Mouse (Mus musculus): ENCODE data around the gene Iars.
A peak's percentile ranks its signal among the peaks of the same experiment; 100 is the strongest.

The Iars gene

DNA sequence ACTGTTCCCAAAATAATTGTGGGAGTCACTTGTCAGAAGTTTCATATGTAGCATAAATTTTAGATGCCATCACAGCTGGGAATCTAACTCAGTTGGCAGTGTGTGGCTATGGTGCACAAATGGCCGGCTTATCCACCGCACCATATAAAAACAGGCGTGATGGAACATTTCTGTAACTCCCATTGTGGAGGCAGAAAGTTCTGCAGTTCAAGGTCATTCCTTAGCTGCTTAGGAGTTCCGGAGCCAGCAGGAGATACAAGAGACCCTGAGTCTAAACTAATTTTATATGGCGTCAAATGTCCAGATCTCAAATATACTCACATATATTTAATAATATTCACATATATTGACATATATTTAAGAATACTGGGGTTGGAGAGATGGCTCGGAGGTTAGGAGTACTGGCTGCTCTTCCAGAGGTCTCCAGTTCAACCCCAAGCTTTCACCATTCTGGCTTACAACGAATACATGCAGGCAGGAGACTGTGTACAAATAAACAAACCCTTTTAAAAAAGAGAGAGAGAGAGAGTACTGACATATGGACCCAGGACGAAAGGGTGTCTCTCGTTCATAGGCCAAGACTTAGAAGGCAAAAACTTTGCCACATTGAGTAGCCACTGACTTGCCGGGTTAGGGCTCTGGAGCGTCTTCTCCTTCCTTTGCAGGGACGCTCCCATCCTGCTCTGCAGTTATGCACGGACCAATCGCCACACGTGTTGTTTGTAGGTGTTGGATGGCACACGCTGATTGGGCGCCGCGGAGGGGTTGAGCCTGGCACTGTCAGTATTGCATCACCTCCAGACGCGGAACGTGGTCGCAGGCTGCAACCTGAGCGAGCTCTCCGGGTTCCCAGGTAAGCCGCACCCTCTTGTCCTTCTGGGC is at the start of gene Iars:
Iars (plus strand) TSS at position 750 of the 882 bp plus-strand sequence.
- DNase-seq (ENCODE audit: low spot score in 2 of 2), result peak; percentile 98

DNA sequence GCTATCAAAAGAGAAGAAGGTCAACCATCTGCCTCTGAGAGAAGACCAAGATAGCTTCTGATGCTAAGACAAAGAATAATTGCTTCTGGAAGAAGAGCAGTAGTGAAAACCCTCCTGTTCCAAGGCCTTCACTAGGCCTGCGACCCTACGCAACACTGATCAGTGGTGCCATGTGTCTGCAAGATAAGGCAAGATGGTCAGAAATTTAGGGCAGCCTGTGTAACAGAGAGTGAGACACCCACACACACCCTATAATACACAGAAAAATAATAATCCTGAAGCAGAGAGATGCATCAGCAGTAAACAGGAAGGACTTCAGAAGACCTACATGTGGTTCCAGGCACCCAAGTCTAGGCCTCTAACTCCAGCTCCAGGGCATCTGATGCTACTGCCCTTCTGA is 41.9 kb upstream of the Iars start:
- DNase-seq (ENCODE audit: low spot score in 2 of 2), result no peak

DNA sequence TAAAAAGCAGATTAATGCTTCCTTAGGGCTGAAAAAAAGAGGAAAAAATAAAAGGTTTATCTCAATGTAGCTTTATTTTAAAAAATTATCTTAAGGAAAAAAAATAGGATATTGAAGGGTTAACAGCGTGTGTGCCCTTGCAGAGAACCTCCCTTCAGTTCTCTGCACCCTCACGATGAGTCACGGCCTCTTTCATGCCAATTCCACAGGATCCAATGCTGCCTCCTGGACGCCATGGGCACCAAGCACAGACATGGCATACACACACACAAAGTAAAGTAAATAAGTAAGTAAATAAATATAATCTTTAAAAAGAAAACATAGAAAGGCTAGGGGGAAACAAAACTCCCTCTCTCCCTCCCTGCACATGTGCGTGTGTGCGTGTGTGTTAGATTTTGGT is 39.2 kb upstream of the Iars start:
- no peak for DNase-seq (ENCODE audit: low spot score in 2 of 2)

- no peak for DNase-seq (ENCODE audit: low spot score in 2 of 2)
These were observed 38.1 kb upstream of the Iars start for GRCm38 (mm10) chr13:49643669-49644362.

- no peak for DNase-seq (ENCODE audit: low spot score in 2 of 2)
These were observed 37.0 kb upstream of the Iars start for GRCm38 (mm10) chr13:49644731-49645529.

GRCm38 (mm10) chr13:49646019-49646418 is 35.9 kb upstream of the Iars start:
- no peak for DNase-seq (ENCODE audit: low spot score in 2 of 2)

DNA sequence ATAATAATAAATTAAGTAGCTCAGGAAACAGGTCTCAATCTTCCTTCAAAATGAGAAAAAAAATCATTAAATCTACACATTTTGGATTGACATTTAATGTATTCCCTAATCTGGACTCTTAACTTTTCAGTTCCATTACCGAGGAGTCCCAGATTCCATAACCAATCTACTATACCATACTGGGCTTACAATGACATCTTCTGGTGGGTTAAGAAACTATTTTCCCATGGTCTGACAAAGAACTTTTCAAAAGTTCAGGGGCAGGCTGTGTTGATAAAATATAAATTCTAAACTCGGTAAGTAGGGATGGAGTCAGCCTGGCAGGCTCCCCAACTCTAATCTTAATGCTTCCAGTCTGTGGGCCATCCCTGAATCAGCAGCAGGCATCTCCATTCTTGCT is 30.8 kb upstream of the Iars start:
- no peak for DNase-seq (ENCODE audit: low spot score in 2 of 2)

GRCm38 (mm10) chr13:49651781-49652351 is 30.0 kb upstream of the Iars start:
- DNase-seq (ENCODE audit: low spot score in 2 of 2), result no peak

GRCm38 (mm10) chr13:49652481-49653179 is 29.3 kb upstream of the Iars start, which contains the start of the genes Cenpp and Nol8:
Cenpp (minus strand) TSS chr13:49652785.
Nol8 (plus strand) TSS chr13:49653078.
- peak; percentile 99 for DNase-seq (ENCODE audit: low spot score in 2 of 2)

GRCm38 (mm10) chr13:49653180-49653541 is 28.7 kb upstream of the Iars start:
- DNase-seq (ENCODE audit: low spot score in 2 of 2), result no peak

- no peak for DNase-seq (ENCODE audit: low spot score in 2 of 2)
These were observed 4.1 kb upstream of the Iars start for GRCm38 (mm10) chr13:49677793-49678192.

GRCm38 (mm10) chr13:49682233-49682846 is 440 bp downstream of the Iars start:
- peak in 1 of 2 experiments; percentile 1 for DNase-seq (ENCODE audit: low spot score in 2 of 2)

- no peak for DNase-seq (ENCODE audit: low spot score in 2 of 2)
These were observed 2.4 kb downstream of the Iars start for GRCm38 (mm10) chr13:49684266-49684665.

DNA sequence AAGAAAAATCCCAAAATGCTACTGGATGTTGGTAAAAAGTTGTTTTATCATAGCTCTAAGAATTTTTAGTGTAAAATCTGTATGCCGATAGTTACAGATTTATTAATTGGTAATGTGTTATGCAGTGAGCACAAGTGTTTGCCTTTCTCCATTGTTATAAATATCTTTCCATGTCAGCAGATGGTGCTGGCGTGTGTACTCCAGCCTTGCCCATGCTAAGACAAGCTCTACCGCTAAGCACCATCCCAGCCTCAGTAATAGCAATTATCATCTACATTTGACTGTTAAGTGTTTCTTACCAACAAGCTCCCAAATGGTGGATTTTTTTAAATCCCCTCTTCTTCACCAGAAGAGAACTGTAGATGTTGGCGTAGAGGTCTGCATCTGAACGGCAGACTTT is 9.2 kb downstream of the Iars start:
- DNase-seq (ENCODE audit: low spot score in 2 of 2), result no peak

- DNase-seq (ENCODE audit: low spot score in 2 of 2), result no peak
These were observed 21.4 kb downstream of the Iars start for GRCm38 (mm10) chr13:49703216-49703779.

GRCm38 (mm10) chr13:49706032-49706690 is 24.3 kb downstream of the Iars start:
- no peak for DNase-seq (ENCODE audit: low spot score in 2 of 2)

DNA sequence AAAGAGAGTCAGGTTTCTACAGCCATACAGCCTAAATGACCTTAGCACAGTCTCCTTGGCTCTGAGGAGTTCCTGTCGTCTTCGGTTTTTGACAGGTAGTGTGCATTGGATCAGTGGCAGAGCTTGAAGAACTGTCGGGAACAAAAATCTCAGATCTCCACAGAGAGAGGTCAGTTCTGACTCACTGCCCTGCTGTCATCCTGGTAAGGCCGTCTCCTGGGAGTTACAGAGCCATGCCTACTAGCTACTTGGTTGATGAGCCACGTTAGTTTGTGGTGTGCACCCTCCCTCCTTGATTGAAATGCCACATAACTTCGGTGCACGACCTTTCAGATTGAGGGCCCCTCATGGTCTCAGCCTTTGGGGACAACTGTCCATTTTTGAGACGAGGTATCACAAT is 26.4 kb downstream of the Iars start:
- DNase-seq (ENCODE audit: low spot score in 2 of 2), result no peak

- no peak for DNase-seq (ENCODE audit: low spot score in 2 of 2)
These were observed 30.3 kb downstream of the Iars start for GRCm38 (mm10) chr13:49712047-49712721.

DNA sequence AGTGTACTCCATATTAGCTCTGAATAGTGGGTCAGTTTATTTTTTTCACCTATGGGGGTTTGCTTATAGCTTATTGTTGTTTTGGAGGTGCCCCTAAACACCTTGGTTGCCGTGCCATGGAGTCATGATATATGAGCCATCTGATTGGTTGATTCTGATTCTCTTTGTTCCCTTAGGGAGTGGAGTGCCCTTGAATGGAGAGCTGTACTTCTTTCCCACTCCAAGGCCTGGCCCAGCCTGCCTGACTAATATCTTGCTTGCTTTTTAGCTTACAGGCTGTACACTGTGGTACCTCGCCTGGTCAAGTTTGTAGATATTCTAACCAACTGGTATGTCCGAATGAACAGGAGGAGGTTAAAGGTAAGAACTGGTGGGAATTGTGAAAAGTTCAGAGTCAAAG is 37.4 kb downstream of the Iars start:
- no peak for DNase-seq (ENCODE audit: low spot score in 2 of 2)

All from natural killer cell, adult 2 months (primary cell).